Mouse (Mus musculus) kidney, embryonic 16.5 days (tissue): ENCODE measurements around the gene Snapc5. TPM values are rescaled to one million over a fixed set of nuclear protein-coding genes. Genes with fewer than 3 reads are reported as not detected.
"Not testable (repeated sequence)": the region's sequence is repeated elsewhere in the genome, so short reads cannot be mapped to it uniquely, and the experiment has no call there.

ENCODE experiments used
- ATAC-seq: fragments of 200-750 bp; cut with Nextera tagmentation; 2 replicates; pipeline ENCODE4 v1.8.0; 2017; ENCODE audit warnings: moderate TSS enrichment; ENCODE audit not compliant: low FRiP score, low TSS enrichment
- H3K27ac ChIP-seq: fragments of 300-500 bp; sonication (generic); 2 replicates; pipeline ENCODE4 v1.5.1; 2014; ENCODE audit warnings: low read length
- H3K27me3 ChIP-seq: fragments of 300-500 bp; sonication (generic); 2 replicates; pipeline ENCODE4 v1.6.1; 2014; ENCODE audit warnings: low read length, control low read depth, mixed read lengths; ENCODE audit not compliant: insufficient read depth
- H3K36me3 ChIP-seq: fragments of 300-500 bp; sonication (generic); 2 replicates; pipeline ENCODE4 v1.6.1; 2014; ENCODE audit warnings: low read length, control low read depth, mixed read lengths; ENCODE audit not compliant: insufficient read depth
- H3K4me1 ChIP-seq: fragments of 300-500 bp; sonication (generic); 2 replicates; pipeline ENCODE4 v1.6.1; 2014; ENCODE audit warnings: low read length, control low read depth, mixed read lengths; ENCODE audit not compliant: insufficient read depth
- H3K4me2 ChIP-seq: fragments of 300-500 bp; sonication (generic); replicated peaks from 2 replicates; pipeline ENCODE4 v1.6.1; 2014; ENCODE audit warnings: low read depth, low read length
- H3K4me3 ChIP-seq: fragments of 300-500 bp; sonication (generic); 2 replicates; pipeline ENCODE4 v1.5.1; 2014; ENCODE audit warnings: mild to moderate bottlenecking, low read length
- H3K9ac ChIP-seq: fragments of 300-500 bp; sonication (generic); replicated peaks from 2 replicates; pipeline ENCODE4 v1.6.1; 2014; ENCODE audit warnings: low read length
- H3K9me3 ChIP-seq: fragments of 300-500 bp; sonication (generic); 2 replicates; pipeline ENCODE4 v1.6.1; 2016; ENCODE audit warnings: low read length, control low read depth
- WGBS: fragments of 180-500 bp; shearing (Covaris S2); extraction: QIAGEN DNeasy Blood & Tissue Kit; methylation state at CpG from one replicate; pipeline ENCODE4 v1.1.7; 2014; 5-methylcytosine and 5-hydroxymethylcytosine counted together
- polyA plus RNA-seq: library from polyadenylated mRNA; unstranded; fragments of >200 nt; fragmentation: Nextera tagmentation; extraction: Ambion mirVana; gene quantifications from 2 replicates; pipeline ENCODE4 v1.2.1, GENCODE M21; 2015

The Snapc5 gene
- 31.9 and 37.3 TPM in 2 replicates for polyA plus RNA-seq

- H3K27ac ChIP-seq: peak within 1 kb of the TSS; percentile 80
- under 1% methylated on average over 35 of the region's 35 CpGs for WGBS
- H3K36me3 ChIP-seq: peaks cover 55% of the 10 kb centered on the region
Measured at GRCm38 (mm10) chr9:64178974-64179646, at the start of gene Snapc5. Snapc5 (plus strand) TSS chr9:64179274.

GRCm38 (mm10) chr9:64131623-64132022 is 47.5 kb upstream of the Snapc5 start:
- no peak overlapping the region for H3K9ac ChIP-seq
- H3K27me3 ChIP-seq: no peaks in the 10 kb centered on the region
- no peaks in the 10 kb centered on the region for H3K4me1 ChIP-seq
- no peak overlapping the region for H3K27ac ChIP-seq
- H3K4me3 ChIP-seq: no peak overlapping the region
- ATAC-seq: no peak
- no peaks in the 10 kb centered on the region for H3K36me3 ChIP-seq
- no peak overlapping the region for H3K4me2 ChIP-seq
- whole genome bisulfite sequencing: 82% methylated on average over 6 of the region's 6 CpGs
- no peaks in the 10 kb centered on the region for H3K9me3 ChIP-seq

More at GRCm38 (mm10) chr9:64178974-64179646, at the start of gene Snapc5:
- Histone ChIP-seq H3K4me2 (peak within 1 kb of the TSS; percentile 53), H3K4me3 (peak within 1 kb of the TSS; percentile 61), H3K9ac (peak within 1 kb of the TSS; percentile 69), H3K4me1 (peaks cover 13% of the 10 kb centered on the region), H3K9me3 (no peaks in the 10 kb centered on the region), H3K27me3 (no peaks in the 10 kb centered on the region)
- peak; percentile 95 for ATAC-seq

GRCm38 (mm10) chr9:64138896-64139295 is 40.2 kb upstream of the Snapc5 start:
- not testable (repeated sequence) for H3K4me1 ChIP-seq, H3K9ac ChIP-seq, H3K4me3 ChIP-seq, H3K27ac ChIP-seq, H3K4me2 ChIP-seq, H3K27me3 ChIP-seq, H3K9me3 ChIP-seq, ATAC-seq
- H3K36me3 ChIP-seq: peaks cover 30% of the 10 kb centered on the region; the same call in 1 of the 2 replicates
- 3% methylated on average over 6 of the region's 6 CpGs for WGBS

GRCm38 (mm10) chr9:64139879-64140278 is 39.2 kb upstream of the Snapc5 start:
- WGBS: 91% methylated on average over 9 of the region's 9 CpGs
- Histone ChIP-seq H3K4me3 (no peak overlapping the region), H3K4me2 (no peak overlapping the region), H3K9ac (no peak overlapping the region), H3K27me3 (no peaks in the 10 kb centered on the region), H3K4me1 (no peaks in the 10 kb centered on the region), H3K27ac (no peak overlapping the region), H3K9me3 (no peaks in the 10 kb centered on the region), H3K36me3 (peaks cover 30% of the 10 kb centered on the region; the same call in 1 of the 2 replicates)
- no peak for ATAC-seq

GRCm38 (mm10) chr9:64156641-64157040 is 22.4 kb upstream of the Snapc5 start:
- Histone ChIP-seq H3K4me1 (no peaks in the 10 kb centered on the region), H3K27me3 (no peaks in the 10 kb centered on the region), H3K9ac (no peak overlapping the region), H3K4me3 (no peak overlapping the region), H3K27ac (no peak overlapping the region), H3K4me2 (no peak overlapping the region), H3K36me3 (peaks cover 42% of the 10 kb centered on the region), H3K9me3 (no peaks in the 10 kb centered on the region)
- no peak for ATAC-seq
- 97% methylated on average over 1 of the region's 1 CpGs for WGBS

- Histone ChIP-seq H3K4me1 (no peaks in the 10 kb centered on the region), H3K27me3 (no peaks in the 10 kb centered on the region), H3K4me2 (no peak overlapping the region), H3K27ac (no peak overlapping the region), H3K9ac (no peak overlapping the region), H3K4me3 (no peak overlapping the region), H3K36me3 (peaks cover 31% of the 10 kb centered on the region), H3K9me3 (no peaks in the 10 kb centered on the region)
- ATAC-seq: no peak
- WGBS: 95% methylated on average over 5 of the region's 5 CpGs
Measured at GRCm38 (mm10) chr9:64160471-64160870, 18.6 kb upstream of the Snapc5 start.

GRCm38 (mm10) chr9:64169967-64170366 is 9.1 kb upstream of the Snapc5 start:
- H3K9ac ChIP-seq, H3K27ac ChIP-seq, H3K9me3 ChIP-seq, H3K27me3 ChIP-seq, ATAC-seq, H3K4me3 ChIP-seq, H3K36me3 ChIP-seq, H3K4me2 ChIP-seq: not testable (repeated sequence)
- peaks cover 14% of the 10 kb centered on the region for H3K4me1 ChIP-seq
- 96% methylated on average over 3 of the region's 3 CpGs for WGBS

GRCm38 (mm10) chr9:64172145-64172815 is 6.8 kb upstream of the Snapc5 start:
- ATAC-seq: peak; percentile 81
- H3K4me2 ChIP-seq: peak overlapping the region; percentile 72
- H3K36me3 ChIP-seq: peaks cover 30% of the 10 kb centered on the region
- no peaks in the 10 kb centered on the region for H3K27me3 ChIP-seq
- peaks cover 17% of the 10 kb centered on the region for H3K4me1 ChIP-seq
- peak overlapping the region; percentile 65 for H3K4me3 ChIP-seq
- H3K27ac ChIP-seq: peak overlapping the region; percentile 98
- peak overlapping the region; percentile 88 for H3K9ac ChIP-seq
- no peaks in the 10 kb centered on the region for H3K9me3 ChIP-seq
- 2% methylated on average over 18 of the region's 18 CpGs for WGBS

- peak within 1 kb of the TSS; percentile 65 for H3K4me3 ChIP-seq
- peak; percentile 88 for ATAC-seq
- WGBS: under 1% methylated on average over 42 of the region's 42 CpGs
Measured at GRCm38 (mm10) chr9:64172816-64173665, 6.0 kb upstream of the Snapc5 start, which contains the start of the genes Zwilch and Rpl4. Zwilch (minus strand) TSS chr9:64173104. Rpl4 (plus strand) TSS chr9:64173375.

More at GRCm38 (mm10) chr9:64172816-64173665, 6.0 kb upstream of the Snapc5 start, which contains the start of the genes Zwilch and Rpl4:
- H3K4me2 ChIP-seq: peak within 1 kb of the TSS; percentile 85
- peaks cover 37% of the 10 kb centered on the region for H3K36me3 ChIP-seq
- no peaks in the 10 kb centered on the region for H3K9me3 ChIP-seq
- H3K4me1 ChIP-seq: peaks cover 17% of the 10 kb centered on the region
- H3K9ac ChIP-seq: peak within 1 kb of the TSS; percentile 88
- H3K27ac ChIP-seq: peak within 1 kb of the TSS; percentile 98
- no peaks in the 10 kb centered on the region for H3K27me3 ChIP-seq
